Mouse (Mus musculus) heart, postnatal 14 days (tissue): ENCODE measurements around the gene Ttc25. TPM values are rescaled to one million over a fixed set of nuclear protein-coding genes. Genes with fewer than 3 reads are reported as not detected.
A peak's percentile ranks its signal among the peaks of the same experiment; 100 is the strongest.
"Not testable (repeated sequence)": the region's sequence is repeated elsewhere in the genome, so short reads cannot be mapped to it uniquely, and the experiment has no call there.

Experiments used
- DNase-seq, 2 experiments: peaks; one replicate each; pipeline ENCODE4 v3.0.0; 2021 to 2022
- intact Hi-C: fragments of 180-260 bp; cut with DNase I; formaldehyde crosslinking; loops from one replicate; pipeline ENCODE4 v1.15.1; 2025
- total RNA-seq, 2 experiments: library from RNA; stranded (reverse); gene quantifications; 2 replicates each; pipeline ENCODE4 v1.2.3; 2021

Gene Ttc25
- total RNA-seq, 2 experiments from 2014 or later, result 0.24 to 0.36 TPM

- intact Hi-C loops, result no loop called here
- no peak for DNase-seq
Measured at GRCm38 (mm10) chr11:100567815-100568245, 22.4 kb downstream of the Ttc25 start.

- intact Hi-C loops, result no loop called here
- DNase-seq, result no peak
Measured at GRCm38 (mm10) chr11:100568692-100569091, 23.3 kb downstream of the Ttc25 start.

GRCm38 (mm10) chr11:100569789-100570188, 24.4 kb downstream of the Ttc25 start:
- intact Hi-C loops, result loop anchor here (1.0 to 5.0 kb wide), 5 partner anchors 49 to 193 kb away; partner anchors contain the start of genes Hcrt and Nkiras2
- DNase-seq, result no peak

- intact Hi-C loops, result loop anchor here (1.0 to 5.0 kb wide), 5 partner anchors 48 to 192 kb away; partner anchors contain the start of genes Hcrt and Nkiras2
- peak; percentile 71 to 87 for DNase-seq
Measured at GRCm38 (mm10) chr11:100570430-100571201, 25.2 kb downstream of the Ttc25 start.

- peak in 1 of 2 experiments; percentile 14 for DNase-seq
- intact Hi-C loops, result loop anchor here (2.0 to 5.0 kb wide), 4 partner anchors 48 to 191 kb away; partner anchors contain the start of genes Hcrt and Nkiras2
Measured at GRCm38 (mm10) chr11:100571202-100571567, 25.8 kb downstream of the Ttc25 start.

- no peak for DNase-seq
- intact Hi-C loops, result loop anchor here (5.0 kb wide), 1 partner anchor 188 kb away; the partner anchor contains the start of gene Hcrt
Measured at GRCm38 (mm10) chr11:100574188-100574587, 28.8 kb downstream of the Ttc25 start.

- intact Hi-C loops, result loop anchor here (5.0 kb wide), 1 partner anchor 187 kb away; the partner anchor contains the start of gene Hcrt
- DNase-seq, result peak; percentile 84 to 86
Measured at GRCm38 (mm10) chr11:100574708-100575483, 29.5 kb downstream of the Ttc25 start, which contains the start of gene Cnp. Gene Cnp, plus strand, starts transcription at chr11:100574904.

- intact Hi-C loops, result no loop called here
- no peak for DNase-seq
Measured at GRCm38 (mm10) chr11:100575484-100575855, 30.1 kb downstream of the Ttc25 start.

- intact Hi-C loops, result no loop called here
- DNase-seq, result no peak
Measured at GRCm38 (mm10) chr11:100576256-100576655, 30.8 kb downstream of the Ttc25 start.

- DNase-seq, result no peak
- intact Hi-C loops, result no loop called here
Measured at GRCm38 (mm10) chr11:100577852-100578599, 32.6 kb downstream of the Ttc25 start.

- no peak for DNase-seq
- intact Hi-C loops, result no loop called here
Measured at GRCm38 (mm10) chr11:100579116-100579799, 33.9 kb downstream of the Ttc25 start.

- intact Hi-C loops, result no loop called here
Measured at GRCm38 (mm10) chr11:100580275-100580674, 34.9 kb downstream of the Ttc25 start.

GRCm38 (mm10) chr11:100581756-100582155, 36.3 kb downstream of the Ttc25 start:
- intact Hi-C loops, result loop anchor here (2.0 kb wide), 1 partner anchor 37 kb away; the partner anchor contains the start of gene Nkiras2
- DNase-seq, result peak; percentile 53 to 60

More at GRCm38 (mm10) chr11:100580275-100580674, 34.9 kb downstream of the Ttc25 start:
- DNase-seq, result no peak

GRCm38 (mm10) chr11:100582413-100582812, 37.0 kb downstream of the Ttc25 start:
- not testable (repeated sequence) for DNase-seq
- intact Hi-C loops, result loop anchor here (2.0 kb wide), 1 partner anchor 36 kb away; the partner anchor contains the start of gene Nkiras2

- intact Hi-C loops, result loop anchor here (2.0 kb wide), 1 partner anchor 36 kb away; the partner anchor contains the start of gene Nkiras2
- DNase-seq, result no peak
Measured at GRCm38 (mm10) chr11:100582836-100583235, 37.4 kb downstream of the Ttc25 start.

GRCm38 (mm10) chr11:100584561-100584961, 39.2 kb downstream of the Ttc25 start:
- intact Hi-C loops, result no loop called here
- DNase-seq, result no peak

GRCm38 (mm10) chr11:100585148-100585547, 39.7 kb downstream of the Ttc25 start:
- no peak for DNase-seq
- intact Hi-C loops, result no loop called here

- DNase-seq, result no peak
- intact Hi-C loops, result no loop called here
Measured at GRCm38 (mm10) chr11:100588462-100588861, 43.1 kb downstream of the Ttc25 start.

GRCm38 (mm10) chr11:100592346-100593046, 47.1 kb downstream of the Ttc25 start:
- intact Hi-C loops, result no loop called here
- no peak for DNase-seq
